Mouse (Mus musculus) embryonic facial prominence, embryonic 11.5 days (tissue): ENCODE measurements at regions not wholly inside any gene's neighbourhood (a gene's known extent, or its start where the extent isn't known, plus 50 kb on each side); places are given as distances from the start of the nearest gene placed in this dataset.

ENCODE experiments used
- ATAC-seq: fragments of 200-750 bp; cut with Nextera tagmentation; replicated peaks from 2 replicates; pipeline ENCODE4 v1.8.0; 2017; ENCODE audit warnings: low read depth; ENCODE audit not compliant: insufficient number of reproducible peaks, low FRiP score, low TSS enrichment
- DNase-seq: peaks from one replicate; pipeline ENCODE4 v3.0.0-alpha.2; 2015; ENCODE audit warnings: low spot score
- H3K27ac ChIP-seq: fragments of 300-500 bp; sonication (generic); replicated peaks from 2 replicates; pipeline ENCODE4 v1.5.1; 2014; ENCODE audit warnings: mild to moderate bottlenecking, low read depth, low read length, control low read depth
- H3K27me3 ChIP-seq: fragments of 300-500 bp; sonication (generic); 2 replicates; pipeline ENCODE4 v1.6.1; 2014; ENCODE audit warnings: mild to moderate bottlenecking, low read length, moderate library complexity, mixed read lengths; ENCODE audit not compliant: control insufficient read depth, insufficient read depth
- H3K36me3 ChIP-seq: fragments of 300-500 bp; sonication (generic); replicated peaks from 2 replicates; pipeline ENCODE4 v1.6.1; 2014; ENCODE audit warnings: low read depth, mild to moderate bottlenecking, low read length, moderate library complexity, mixed read lengths; ENCODE audit not compliant: control insufficient read depth, insufficient read depth
- H3K4me1 ChIP-seq: fragments of 300-500 bp; sonication (generic); 2 replicates; pipeline ENCODE4 v1.6.1; 2014; ENCODE audit warnings: low read length, mixed read lengths; ENCODE audit not compliant: control insufficient read depth, insufficient read depth
- H3K4me2 ChIP-seq: fragments of 300-500 bp; sonication (generic); 2 replicates; pipeline ENCODE4 v1.6.1; 2014; ENCODE audit warnings: low read depth, mild to moderate bottlenecking, control low read depth, low read length, moderate library complexity
- H3K4me3 ChIP-seq: fragments of 300-500 bp; sonication (generic); 2 replicates; pipeline ENCODE4 v1.5.1; 2014; ENCODE audit warnings: low read depth, low read length, control low read depth
- H3K9ac ChIP-seq: fragments of 300-500 bp; sonication (generic); replicated peaks from 2 replicates; pipeline ENCODE4 v1.6.1; 2014; ENCODE audit warnings: mild to moderate bottlenecking, control low read depth, low read length
- H3K9me3 ChIP-seq: fragments of 300-500 bp; sonication (generic); replicated peaks from 2 replicates; pipeline ENCODE4 v1.6.1; 2016; ENCODE audit warnings: mild to moderate bottlenecking, low read length, inconsistent platforms, mixed read lengths; ENCODE audit not compliant: control insufficient read depth
- WGBS: fragments of 180-500 bp; shearing (Covaris S2); extraction: QIAGEN DNeasy Blood & Tissue Kit; methylation state at CpG from one replicate; pipeline ENCODE4 v1.1.7; 2014; 5-methylcytosine and 5-hydroxymethylcytosine counted together

- DNase-seq, result no peak
- Histone ChIP-seq H3K4me1 (no peaks in the 10 kb centered on the region), H3K9me3 (no peaks in the 10 kb centered on the region), H3K4me2 (no peak overlapping the region), H3K9ac (no peak overlapping the region), H3K27me3 (no peaks in the 10 kb centered on the region), H3K27ac (no peak overlapping the region), H3K4me3 (no peak overlapping the region), H3K36me3 (no peaks in the 10 kb centered on the region)
- ATAC-seq, result no peak
- WGBS, result 58% methylated on average over 2 of the region's 2 CpGs
Measured at GRCm38 (mm10) chr2:159534951-159535350, 740.3 kb downstream of the Dhx35 start.

- no peak for DNase-seq
- no peak for ATAC-seq
Measured at GRCm38 (mm10) chr2:159539261-159539660, 744.7 kb downstream of the Dhx35 start.

GRCm38 (mm10) chr2:159557567-159557966, 763.0 kb downstream of the Dhx35 start:
- H3K27ac ChIP-seq, result no peak overlapping the region
- no peak for ATAC-seq
- H3K27me3 ChIP-seq, result no peaks in the 10 kb centered on the region
- no peaks in the 10 kb centered on the region for H3K9me3 ChIP-seq
- H3K36me3 ChIP-seq, result no peaks in the 10 kb centered on the region
- H3K9ac ChIP-seq, result no peak overlapping the region
- H3K4me2 ChIP-seq, result no peak overlapping the region
- 90% methylated on average over 3 of the region's 3 CpGs for WGBS
- DNase-seq, result no peak
- no peak overlapping the region for H3K4me3 ChIP-seq
- no peaks in the 10 kb centered on the region for H3K4me1 ChIP-seq

More at GRCm38 (mm10) chr2:159539261-159539660, 744.7 kb downstream of the Dhx35 start:
- no peak overlapping the region for H3K9ac ChIP-seq
- no peaks in the 10 kb centered on the region for H3K9me3 ChIP-seq
- H3K4me1 ChIP-seq, result no peaks in the 10 kb centered on the region
- H3K27me3 ChIP-seq, result no peaks in the 10 kb centered on the region
- no peak overlapping the region for H3K4me3 ChIP-seq
- H3K4me2 ChIP-seq, result no peak overlapping the region
- no peak overlapping the region for H3K27ac ChIP-seq
- no peaks in the 10 kb centered on the region for H3K36me3 ChIP-seq

GRCm38 (mm10) chr2:159565255-159565654, 768.7 kb downstream of the Gm826 start:
- Histone ChIP-seq H3K36me3 (no peaks in the 10 kb centered on the region), H3K4me3 (no peak overlapping the region), H3K27me3 (no peaks in the 10 kb centered on the region), H3K4me1 (no peaks in the 10 kb centered on the region), H3K4me2 (no peak overlapping the region), H3K9me3 (no peaks in the 10 kb centered on the region), H3K9ac (no peak overlapping the region), H3K27ac (no peak overlapping the region)
- ATAC-seq (no peak), DNase-seq (no peak)
- WGBS, result 68% methylated on average over 4 of the region's 4 CpGs

GRCm38 (mm10) chr2:159565921-159566320, 768.0 kb downstream of the Gm826 start:
- 92% methylated on average over 5 of the region's 5 CpGs for WGBS
- H3K9me3 ChIP-seq, result no peaks in the 10 kb centered on the region
- ATAC-seq, result no peak
- H3K9ac ChIP-seq, result no peak overlapping the region
- H3K4me2 ChIP-seq, result no peak overlapping the region
- no peak for DNase-seq
- no peak overlapping the region for H3K4me3 ChIP-seq
- no peaks in the 10 kb centered on the region for H3K27me3 ChIP-seq
- no peaks in the 10 kb centered on the region for H3K36me3 ChIP-seq
- no peak overlapping the region for H3K27ac ChIP-seq
- no peaks in the 10 kb centered on the region for H3K4me1 ChIP-seq

- 67% methylated on average over 5 of the region's 5 CpGs for WGBS
- no peaks in the 10 kb centered on the region for H3K36me3 ChIP-seq
- DNase-seq (no peak), ATAC-seq (no peak)
- no peaks in the 10 kb centered on the region for H3K9me3 ChIP-seq
- no peak overlapping the region for H3K4me2 ChIP-seq
- H3K4me1 ChIP-seq, result no peaks in the 10 kb centered on the region
- H3K27ac ChIP-seq, result no peak overlapping the region
- H3K27me3 ChIP-seq, result no peaks in the 10 kb centered on the region
- H3K9ac ChIP-seq, result no peak overlapping the region
- no peak overlapping the region for H3K4me3 ChIP-seq
Measured at GRCm38 (mm10) chr2:159566461-159566860, 767.5 kb downstream of the Gm826 start.

- WGBS, result 59% methylated on average over 4 of the region's 4 CpGs
- no peaks in the 10 kb centered on the region for H3K4me1 ChIP-seq
- H3K27ac ChIP-seq, result no peak overlapping the region
- DNase-seq (peak; percentile 62), ATAC-seq (no peak)
- H3K9ac ChIP-seq, result no peak overlapping the region
- H3K27me3 ChIP-seq, result no peaks in the 10 kb centered on the region
- H3K36me3 ChIP-seq, result no peaks in the 10 kb centered on the region
- H3K4me2 ChIP-seq, result no peak overlapping the region
- H3K4me3 ChIP-seq, result no peak overlapping the region
- H3K9me3 ChIP-seq, result no peaks in the 10 kb centered on the region
Measured at GRCm38 (mm10) chr2:159568391-159568790, 765.6 kb downstream of the Gm826 start.

GRCm38 (mm10) chr2:159571862-159572261, 762.1 kb downstream of the Gm826 start:
- no peaks in the 10 kb centered on the region for H3K9me3 ChIP-seq
- WGBS, result 70% methylated on average over 2 of the region's 2 CpGs
- H3K4me2 ChIP-seq, result no peak overlapping the region
- H3K9ac ChIP-seq, result no peak overlapping the region
- H3K4me1 ChIP-seq, result no peaks in the 10 kb centered on the region
- no peaks in the 10 kb centered on the region for H3K27me3 ChIP-seq
- no peak for DNase-seq
- H3K36me3 ChIP-seq, result no peaks in the 10 kb centered on the region
- ATAC-seq, result no peak
- no peak overlapping the region for H3K4me3 ChIP-seq
- no peak overlapping the region for H3K27ac ChIP-seq
